Mouse (Mus musculus) thymus, adult 2 months (tissue): ENCODE measurements around the gene Tmco4. TPM values are rescaled to one million over a fixed set of nuclear protein-coding genes. Genes with fewer than 3 reads are reported as not detected.

Experiments
- DNase-seq: peaks from one replicate; pipeline ENCODE4 v3.0.0; 2021
- H3K27ac ChIP-seq: fragments of 200-500 bp; 2 replicates; pipeline ENCODE4 v1.5.1; 2012; ENCODE audit warnings: low read length, control low read depth; ENCODE audit not compliant: control insufficient read depth, insufficient read depth
- H3K27me3 ChIP-seq: fragments of 200-500 bp; 2 replicates; pipeline ENCODE4 v1.6.1; 2012; ENCODE audit warnings: mild to moderate bottlenecking, low read length, moderate library complexity, mixed read lengths; ENCODE audit not compliant: control insufficient read depth, insufficient read depth
- H3K36me3 ChIP-seq: fragments of 200-500 bp; 2 replicates; pipeline ENCODE4 v1.6.1; 2012; ENCODE audit warnings: mild to moderate bottlenecking, low read length, moderate library complexity; ENCODE audit not compliant: control insufficient read depth, insufficient read depth
- H3K4me1 ChIP-seq: fragments of 200-500 bp; replicated peaks from 2 replicates; pipeline ENCODE4 v1.6.1; 2012; ENCODE audit warnings: low read length; ENCODE audit not compliant: control insufficient read depth, insufficient read depth
- H3K4me3 ChIP-seq: fragments of 200-500 bp; 2 replicates; pipeline ENCODE4 v1.5.1; 2012; ENCODE audit warnings: mild to moderate bottlenecking, low read length, control low read depth, moderate library complexity; ENCODE audit not compliant: control insufficient read depth, insufficient read depth
- CTCF ChIP-seq: fragments of 200-500 bp; IDR thresholded peaks from 2 replicates; pipeline ENCODE4 v1.5.1; 2012; ENCODE audit warnings: mild to moderate bottlenecking, control low read depth, low read length, moderate library complexity, borderline replicate concordance; ENCODE audit not compliant: control insufficient read depth, poor library complexity, insufficient read depth; ENCODE audit errors: extremely low read depth
- POLR2A ChIP-seq: fragments of 200-500 bp; IDR thresholded peaks from 2 replicates; pipeline ENCODE4 v1.6.1; 2012; ENCODE audit warnings: mild to moderate bottlenecking, low read length, control low read depth, moderate library complexity; ENCODE audit not compliant: control insufficient read depth, poor library complexity, insufficient read depth; ENCODE audit errors: extremely low read depth
- WGBS: fragments of 180-500 bp; shearing (Covaris S2); methylation state at CpG from one replicate; pipeline ENCODE4 v1.1.7; 2018; 5-methylcytosine and 5-hydroxymethylcytosine counted together
- polyA plus RNA-seq: library from polyadenylated mRNA; depleted of rRNA; stranded (reverse); fragments of >200 nt; gene quantifications from 2 replicates; pipeline ENCODE4 v1.2.3, GENCODE M21; 2012

The Tmco4 gene
- polyA plus RNA-seq, 1 experiment, result 30.7 TPM

GRCm38 (mm10) chr4:138965871-138966270 is 6.8 kb upstream of the Tmco4 start:
- TF ChIP-seq POLR2A (no peak), CTCF (no peak)
- no peak overlapping the region for H3K27ac ChIP-seq
- H3K4me3 ChIP-seq, result no peak overlapping the region
- DNase-seq, result no peak
- no peaks in the 10 kb centered on the region for H3K27me3 ChIP-seq
- H3K4me1 ChIP-seq, result peaks cover 13% of the 10 kb centered on the region
- 68% methylated on average over 5 of the region's 5 CpGs for WGBS
- no peaks in the 10 kb centered on the region for H3K36me3 ChIP-seq

- Histone ChIP-seq H3K36me3 (no peaks in the 10 kb centered on the region), H3K4me1 (peaks cover 14% of the 10 kb centered on the region), H3K4me3 (no peak within 1 kb of the TSS), H3K27me3 (no peaks in the 10 kb centered on the region), H3K27ac (no peak within 1 kb of the TSS)
- TF ChIP-seq POLR2A, result no peak
- TF ChIP-seq CTCF, result no peak
- DNase-seq, result no peak
- 95% methylated on average over 13 of the region's 13 CpGs for WGBS
Measured at GRCm38 (mm10) chr4:138966866-138967265, 5.8 kb upstream of the Tmco4 start, which contains the start of gene Rnf186. Gene Rnf186 (plus strand): TSS chr4:138967112.

GRCm38 (mm10) chr4:138967485-138967884 is 5.2 kb upstream of the Tmco4 start:
- no peak overlapping the region for H3K4me3 ChIP-seq
- no peaks in the 10 kb centered on the region for H3K36me3 ChIP-seq
- WGBS, result 97% methylated on average over 15 of the region's 15 CpGs
- TF ChIP-seq POLR2A (no peak), CTCF (no peak)
- H3K4me1 ChIP-seq, result peaks cover 16% of the 10 kb centered on the region
- H3K27ac ChIP-seq, result no peak overlapping the region
- DNase-seq, result no peak
- no peaks in the 10 kb centered on the region for H3K27me3 ChIP-seq

GRCm38 (mm10) chr4:138968772-138969556 is 3.7 kb upstream of the Tmco4 start:
- 87% methylated on average over 16 of the region's 16 CpGs for WGBS
- Histone ChIP-seq H3K4me1 (peaks cover 13% of the 10 kb centered on the region), H3K36me3 (no peaks in the 10 kb centered on the region), H3K27me3 (no peaks in the 10 kb centered on the region), H3K27ac (no peak overlapping the region), H3K4me3 (no peak overlapping the region)
- TF ChIP-seq POLR2A (no peak), CTCF (no peak)
- no peak for DNase-seq

GRCm38 (mm10) chr4:138969736-138970135 is 3.0 kb upstream of the Tmco4 start:
- Histone ChIP-seq H3K4me3 (no peak overlapping the region), H3K36me3 (no peaks in the 10 kb centered on the region), H3K27ac (no peak overlapping the region), H3K27me3 (no peaks in the 10 kb centered on the region), H3K4me1 (peaks cover 14% of the 10 kb centered on the region)
- no peak for DNase-seq
- 71% methylated on average over 9 of the region's 9 CpGs for WGBS
- TF ChIP-seq CTCF, result no peak
- no peak for TF ChIP-seq POLR2A

- Histone ChIP-seq H3K4me3 (no peak overlapping the region), H3K27me3 (no peaks in the 10 kb centered on the region), H3K27ac (no peak overlapping the region), H3K36me3 (no peaks in the 10 kb centered on the region), H3K4me1 (peaks cover 16% of the 10 kb centered on the region)
- DNase-seq, result no peak
- 95% methylated on average over 6 of the region's 6 CpGs for WGBS
- TF ChIP-seq POLR2A (no peak), CTCF (no peak)
Measured at GRCm38 (mm10) chr4:138971371-138971770, 1.3 kb upstream of the Tmco4 start.
